Mouse (Mus musculus) gastrocnemius, postnatal 10 days (tissue): Measurements from ENCODE around the gene C130060K24Rik. TPM values are rescaled to one million over a fixed set of nuclear protein-coding genes. Genes with fewer than 3 reads are reported as not detected.

Source experiments
- DNase-seq: peaks from one replicate; pipeline ENCODE4 v3.0.0; 2021; ENCODE audit warnings: mixed read lengths
- long read RNA-seq, 2 experiments: library from polyadenylated mRNA; stranded (forward); transcript quantifications; one replicate each; pipeline ENCODE4 v2.0.0; 2021
- total RNA-seq, 2 experiments: library from RNA; stranded (reverse); gene quantifications; 2 replicates each; pipeline ENCODE4 v1.2.3; 2021

C130060K24Rik gene
- total RNA-seq: not detected
- long read RNA-seq, experiment 1: 0 reads
- long read RNA-seq, experiment 2: 0 reads

DNA sequence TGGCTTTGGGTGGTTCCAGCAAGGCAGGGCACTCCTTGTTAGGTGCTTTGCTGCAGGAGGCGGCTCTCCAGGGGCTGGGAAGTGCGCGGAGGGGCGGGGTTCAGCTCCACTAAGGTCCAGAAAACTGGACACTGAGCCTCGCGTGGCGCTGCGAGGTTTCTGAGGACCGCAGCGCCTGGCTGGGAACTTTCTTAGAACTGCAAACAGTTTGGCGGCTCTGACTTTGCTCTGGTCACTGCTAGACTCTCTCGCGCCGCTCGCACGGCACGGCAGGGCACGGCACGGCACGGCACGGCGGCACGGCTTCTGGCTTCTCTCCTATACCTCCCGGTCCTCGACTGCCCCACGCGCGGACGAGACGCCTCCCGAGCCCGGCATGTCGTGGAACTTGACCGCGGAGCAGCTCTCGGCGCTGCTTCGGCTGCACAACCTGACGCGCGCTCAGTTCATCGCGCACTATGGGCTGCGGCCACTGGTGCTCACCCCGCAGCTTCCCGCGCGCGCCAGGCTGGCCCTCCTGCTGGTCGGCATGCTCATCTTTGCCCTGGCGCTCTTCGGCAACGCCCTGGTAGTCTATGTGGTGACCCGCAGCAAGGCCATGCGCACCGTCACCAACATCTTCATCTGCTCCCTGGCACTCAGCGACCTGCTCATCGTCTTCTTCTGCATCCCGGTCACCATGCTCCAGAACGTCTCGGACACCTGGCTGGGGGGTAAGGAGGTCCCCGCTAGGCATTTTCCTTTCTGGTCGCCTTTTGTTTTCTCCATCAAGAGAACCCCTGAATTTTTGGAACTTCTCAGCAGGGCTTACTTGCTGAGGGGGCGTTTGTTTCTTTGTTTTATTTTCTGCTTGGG lies at the start of gene C130060K24Rik:
C130060K24Rik (plus strand) TSS at position 188 of the 855 bp plus-strand sequence.
- DNase-seq: peak; percentile 5

DNA sequence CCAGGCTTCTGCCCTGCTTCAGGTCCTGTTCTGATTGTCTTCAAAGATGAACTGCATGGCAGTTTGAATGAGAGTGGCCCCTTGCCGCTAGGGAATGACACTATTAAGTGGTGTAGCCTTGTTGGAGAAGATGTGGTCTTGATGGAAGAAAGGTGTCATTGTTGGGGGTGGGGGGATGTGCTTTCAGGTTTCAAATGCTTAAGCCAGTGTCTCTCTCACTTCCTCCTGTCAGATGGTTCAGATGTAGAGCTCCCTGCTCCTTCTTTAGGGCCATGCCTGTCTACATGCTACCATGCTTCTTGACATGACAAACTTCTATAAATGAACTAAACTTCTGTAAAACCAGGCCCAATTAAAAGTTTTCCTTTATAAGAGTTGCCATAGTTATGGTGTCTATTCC lies 46.7 kb upstream of the C130060K24Rik start:
- DNase-seq: no peak

DNA sequence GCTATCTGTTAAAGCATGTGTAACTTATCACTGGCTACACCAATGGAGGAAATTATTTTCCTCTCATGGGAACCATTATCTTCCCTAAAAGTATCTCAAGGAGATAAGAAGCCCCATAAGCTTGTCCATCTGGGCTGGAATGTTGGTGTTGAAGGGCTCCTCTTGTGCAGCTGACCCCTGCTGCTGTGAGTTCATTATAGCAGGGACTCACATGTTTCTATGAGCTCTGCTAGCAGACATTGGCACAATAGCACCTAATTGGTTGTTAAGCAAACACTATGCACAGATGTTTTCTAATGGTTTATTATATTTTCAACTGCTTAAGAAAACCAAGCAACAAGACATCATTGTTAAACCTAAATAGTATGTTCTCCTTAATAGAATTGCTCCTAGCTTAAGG lies 41.5 kb upstream of the C130060K24Rik start:
- no peak for DNase-seq

DNA sequence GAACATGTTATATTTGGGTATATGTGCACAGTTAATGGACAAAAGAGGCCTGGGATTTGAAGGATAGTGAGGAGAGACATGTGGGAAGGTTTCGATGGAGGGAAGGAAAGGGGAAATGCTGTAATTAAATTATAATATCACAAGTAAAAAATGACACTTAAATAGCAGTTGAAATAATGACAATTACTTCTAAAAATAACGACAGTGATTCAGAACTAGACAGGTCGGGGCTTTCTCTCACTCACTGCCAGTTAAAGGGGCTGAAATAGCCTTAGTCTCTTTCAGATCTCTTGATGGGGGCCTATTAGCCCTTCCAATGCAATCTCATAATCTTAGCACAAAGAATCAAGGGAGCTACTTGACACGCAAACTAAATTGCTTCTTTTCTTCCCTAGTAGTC lies 39.5 kb upstream of the C130060K24Rik start:
- DNase-seq: no peak

DNA sequence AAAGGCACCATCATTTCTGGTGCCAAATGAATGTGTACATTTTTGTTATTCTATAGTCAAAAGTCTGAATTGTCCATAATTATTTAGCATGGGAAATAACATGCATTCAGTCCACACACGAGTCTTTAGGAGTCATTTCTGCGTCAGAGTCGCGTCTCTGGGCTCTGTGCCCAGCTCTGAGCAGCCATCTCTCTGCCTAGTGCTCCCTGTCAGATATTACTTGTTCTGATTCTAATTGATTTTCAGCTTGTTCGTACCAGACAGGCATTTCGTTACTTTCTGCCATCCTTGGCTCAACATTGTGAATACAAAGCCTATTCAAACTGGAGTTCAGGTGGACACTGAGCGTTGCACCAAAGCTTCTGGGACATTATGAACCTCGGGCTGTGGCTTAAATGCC lies 33.2 kb upstream of the C130060K24Rik start:
- DNase-seq: no peak

DNA sequence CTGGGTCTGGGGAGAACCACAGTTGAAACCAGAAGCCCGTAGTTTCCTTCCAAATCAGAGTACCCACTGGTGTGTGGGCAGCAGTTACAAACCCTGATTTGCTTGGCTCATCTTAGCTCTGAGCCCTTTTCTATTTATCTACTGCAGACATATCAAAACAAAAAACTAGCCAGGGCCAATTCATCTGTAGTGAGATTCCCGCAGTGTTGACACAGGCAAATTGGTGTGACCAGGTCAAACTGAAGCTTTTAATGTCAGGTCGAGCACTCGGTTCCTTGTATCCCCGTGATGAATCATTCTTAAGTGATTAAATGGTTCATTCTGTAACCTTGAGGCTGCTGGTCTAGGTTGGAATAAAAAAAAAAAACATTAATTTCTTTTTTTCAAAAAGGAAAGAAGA lies 32.6 kb upstream of the C130060K24Rik start:
- DNase-seq: no peak

DNA sequence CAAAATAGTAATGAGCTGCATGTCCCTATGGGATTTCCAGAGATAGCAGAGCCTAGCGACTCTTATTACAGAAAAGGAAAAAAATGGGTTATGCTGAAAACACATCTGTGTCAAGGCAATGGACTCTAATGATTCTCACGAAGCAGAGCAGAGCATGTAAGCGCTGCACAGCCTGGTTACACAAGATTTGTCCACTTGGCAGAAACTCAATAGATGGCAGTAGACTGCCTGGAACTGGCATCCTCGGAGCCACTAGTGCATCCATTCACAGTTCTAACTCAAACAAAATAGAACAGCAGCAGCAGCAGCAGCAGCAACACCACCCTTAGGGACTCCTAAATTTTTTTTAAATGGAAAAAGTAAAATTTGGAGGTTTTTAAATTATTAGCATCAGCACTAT lies 29.3 kb upstream of the C130060K24Rik start:
- no peak for DNase-seq

DNA sequence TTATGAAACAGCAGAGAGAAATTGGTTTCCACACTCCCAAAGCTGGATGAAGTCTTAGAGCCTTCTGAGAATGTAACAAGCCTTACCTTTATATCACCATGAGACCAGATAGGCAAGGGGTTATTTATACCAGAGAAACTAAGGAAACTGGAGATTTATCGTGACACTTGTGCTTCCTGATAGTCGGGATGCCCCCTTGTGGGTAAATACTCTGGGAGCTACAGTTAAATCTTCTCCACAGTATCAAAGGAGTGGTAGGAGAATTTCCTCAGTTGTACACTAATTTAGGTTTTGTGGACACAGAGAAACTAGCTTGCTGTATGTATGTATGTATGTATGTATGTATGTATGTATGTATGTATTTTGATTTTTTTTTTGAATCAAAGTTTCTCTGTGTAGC lies 5.0 kb upstream of the C130060K24Rik start:
- DNase-seq: no peak

DNA sequence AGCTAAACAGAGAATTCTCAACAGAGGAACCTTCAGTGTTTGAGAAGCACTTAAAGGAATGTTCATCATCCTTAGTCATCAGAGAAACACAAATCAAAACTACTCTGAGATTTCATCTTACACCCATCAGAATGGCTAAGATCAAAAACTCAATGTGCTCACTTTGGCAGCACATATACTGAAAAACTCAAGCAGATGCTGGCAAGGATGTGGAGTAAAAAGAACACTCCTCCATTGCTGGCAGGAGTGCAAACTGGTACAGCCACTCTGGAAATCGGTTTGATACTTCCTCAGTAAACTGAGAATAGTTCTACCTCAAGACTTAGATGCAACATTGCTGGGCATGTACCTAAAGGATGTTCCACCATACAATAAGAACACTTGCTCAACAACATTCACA lies 41.0 kb downstream of the C130060K24Rik start:
- DNase-seq: no peak

DNA sequence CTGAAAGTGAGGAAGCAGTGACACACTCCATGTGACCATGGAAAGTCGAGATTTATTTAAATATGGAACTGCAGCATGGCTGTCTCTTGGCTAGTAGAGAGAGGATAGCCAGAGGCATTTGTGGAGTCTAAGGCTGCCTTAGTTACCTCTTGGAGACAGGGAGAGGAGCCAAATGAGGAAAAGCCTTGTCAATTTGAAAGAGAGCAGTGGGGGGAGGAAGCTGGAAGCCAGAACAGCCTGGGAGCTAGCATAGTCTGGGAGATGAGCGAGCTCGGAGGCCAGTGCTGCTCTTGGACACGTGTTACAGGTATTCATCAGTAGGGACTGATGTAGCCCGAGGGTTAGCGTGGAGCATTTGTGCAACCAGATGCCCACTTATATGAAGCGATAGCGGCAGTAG lies 46.2 kb downstream of the C130060K24Rik start:
- no peak for DNase-seq

DNA sequence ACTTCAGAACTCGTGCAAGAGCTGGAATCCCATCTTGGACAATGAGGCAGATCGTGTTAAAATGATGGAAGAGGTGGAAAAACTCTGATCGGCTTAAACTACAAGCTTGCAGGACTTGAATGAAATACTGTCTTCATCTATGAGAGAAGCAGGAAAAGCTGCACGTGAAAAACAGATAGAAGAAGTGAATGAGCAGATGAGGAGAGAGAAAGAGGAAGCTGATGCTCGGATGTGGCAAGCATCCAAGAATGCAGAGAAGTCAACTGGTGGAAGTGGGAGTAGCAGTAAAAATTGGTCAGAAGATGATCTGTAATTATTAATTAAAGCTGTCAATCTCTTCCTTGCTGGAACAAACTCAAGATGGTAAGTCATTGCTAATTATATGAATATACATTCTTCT lies 52.3 kb downstream of the C130060K24Rik start:
- DNase-seq: no peak

DNA sequence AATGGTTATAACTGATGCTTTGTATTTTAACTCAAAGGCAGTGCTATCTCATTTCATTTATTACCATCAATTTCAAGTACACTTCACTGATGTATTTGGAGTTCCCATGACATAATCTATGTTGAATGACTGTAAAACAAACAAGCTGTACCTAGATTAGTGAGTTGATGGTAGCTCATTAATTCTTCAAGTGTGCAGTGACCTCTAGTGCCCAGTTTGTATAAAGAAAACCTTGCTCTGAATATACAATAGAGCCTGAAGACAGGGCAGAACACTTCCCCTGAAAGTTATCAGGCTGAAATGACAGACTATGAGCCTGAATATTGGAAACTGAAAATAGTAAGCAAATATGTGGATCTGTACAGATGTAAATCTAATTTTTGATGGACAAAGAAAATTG lies 72.6 kb downstream of the C130060K24Rik start:
- no peak for DNase-seq

DNA sequence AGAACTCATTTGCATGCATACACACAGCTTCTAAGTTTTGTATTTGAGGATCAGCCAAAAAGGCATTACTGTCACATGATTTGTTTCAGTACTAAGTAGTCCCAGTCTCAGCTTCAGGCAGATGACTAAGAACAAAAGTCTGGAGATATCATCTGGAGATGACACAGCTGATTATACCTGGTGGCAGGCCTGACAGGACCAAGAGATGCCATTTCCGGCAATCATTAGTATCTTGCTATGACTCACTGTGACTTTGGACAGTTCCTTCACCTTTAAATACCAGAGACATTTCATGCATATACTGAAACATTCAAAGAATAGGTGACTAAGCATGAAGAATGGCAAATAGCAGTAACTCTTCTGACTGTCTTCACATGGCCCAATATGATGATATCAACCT lies 84.4 kb downstream of the C130060K24Rik start:
- no peak for DNase-seq

DNA sequence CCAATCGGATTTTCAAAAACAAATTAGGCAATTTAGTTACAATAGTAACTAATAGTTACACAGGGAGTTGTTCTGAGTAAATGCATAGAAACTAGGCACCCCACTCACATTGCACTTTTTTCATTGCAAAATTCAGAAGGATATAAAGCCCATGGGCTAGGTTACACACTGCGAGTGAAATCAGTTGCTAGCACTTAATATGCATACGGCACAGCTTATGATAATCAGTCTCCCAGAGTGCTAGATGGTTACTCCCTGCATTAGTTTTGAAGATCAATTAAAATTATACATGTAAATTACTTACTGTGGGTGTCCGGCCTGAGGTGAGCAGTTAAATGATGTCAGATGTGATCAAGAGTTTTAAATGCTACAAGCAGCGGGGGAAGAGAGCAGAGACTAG lies 89.4 kb downstream of the C130060K24Rik start:
- DNase-seq: no peak

DNA sequence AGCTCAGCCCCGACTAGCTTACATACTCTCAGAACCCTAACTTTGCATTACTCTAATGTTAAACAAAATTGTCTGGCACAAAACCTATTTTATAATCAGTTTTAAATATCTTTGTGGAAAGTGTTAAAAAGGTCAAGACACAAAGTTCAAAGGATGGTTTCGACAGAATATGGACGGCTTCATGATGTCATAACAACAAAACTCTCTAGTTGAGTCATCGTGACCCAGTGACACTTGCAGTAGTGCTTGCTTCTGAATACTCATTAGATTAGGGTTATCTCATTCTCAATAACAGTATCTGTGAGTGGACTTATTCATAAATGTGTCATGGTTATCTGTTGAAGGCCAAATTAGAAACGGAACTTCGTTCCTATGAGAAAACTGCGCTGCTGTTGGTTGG lies 91.5 kb downstream of the C130060K24Rik start:
- DNase-seq: no peak

DNA sequence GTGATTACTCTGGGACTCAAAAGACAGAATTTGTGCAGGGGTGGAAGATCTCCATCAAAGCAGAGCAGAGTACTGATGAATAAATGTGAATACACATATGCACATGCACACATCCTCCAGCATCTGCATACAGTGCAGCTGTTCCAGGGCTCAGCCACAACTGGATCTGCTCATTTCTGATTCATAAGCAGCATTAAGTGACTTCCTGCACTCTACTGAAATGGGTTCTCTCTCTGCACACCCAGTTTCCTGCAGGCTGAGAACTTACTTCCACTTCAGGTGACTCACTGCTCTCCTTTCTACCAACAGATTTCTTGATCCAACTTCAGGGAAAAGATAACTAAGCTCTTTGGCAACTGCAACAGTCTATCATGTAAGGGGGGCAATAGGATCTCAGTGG lies 117.9 kb downstream of the C130060K24Rik start:
- no peak for DNase-seq

Other genes starting within 250 kb of the C130060K24Rik start
- gene Hpgds, start 236.2 kb upstream of the C130060K24Rik start, total RNA-seq: 1 to 10 TPM; 1.3 to 2.6 TPM
- gene Tnip3, start 144.2 kb downstream of the C130060K24Rik start, total RNA-seq: under 1 TPM in 1 of 2 experiments, not detected in 1; 0.07 TPM